Mouse (Mus musculus): ENCODE results near the gene Vezt. TPM values are rescaled to one million over a fixed set of nuclear protein-coding genes. Genes with fewer than 3 reads are reported as not detected.

Vezt gene
- polyA plus RNA-seq, 1 experiment from 2014 or later = 29.3 TPM

GRCm38 (mm10) chr10:93889976-93890375, 145.6 kb downstream of the Vezt start:
- ATAC-seq (ENCODE audit: insufficient read depth) = no peak
- no peak for TF ChIP-seq CTCF (IDR thresholded peaks at IDR 0.05; ENCODE audit: low read depth)
- Histone ChIP-seq H3K4me1 (ENCODE audit: insufficient read depth) (0 out of 2 replicates have a peak, but pooled peaks cover 3% of the 10 kb centered on the region), H3K36me3 (ENCODE audit: insufficient read depth) (peaks cover 21% of the 10 kb centered on the region), H3K4me3 (ENCODE audit: low read depth, low read length) (peak overlapping the region; percentile 98), H3K27me3 (ENCODE audit: insufficient read depth, low read length) (no peaks in the 10 kb centered on the region), H3K9ac (peak overlapping the region; percentile 92), H3K4me2 (peak overlapping the region; percentile 91), H3K9me3 (ENCODE audit: low read depth, low read length) (no peaks in the 10 kb centered on the region), H3K27ac (ENCODE audit: low read depth) (peak overlapping the region; percentile 88; the same call in 1 of the 2 replicates)
- WGBS = under 1% methylated on average over 22 of the region's 22 CpGs
- DNase-seq = no peak

- Histone ChIP-seq H3K4me2 (peak overlapping the region; percentile 91), H3K4me1 (ENCODE audit: insufficient read depth) (0 out of 2 replicates have a peak, but pooled peaks cover 3% of the 10 kb centered on the region), H3K9ac (peak overlapping the region; percentile 92), H3K9me3 (ENCODE audit: low read depth, low read length) (no peaks in the 10 kb centered on the region), H3K27ac (ENCODE audit: low read depth) (peak overlapping the region; percentile 88), H3K36me3 (ENCODE audit: insufficient read depth) (peaks cover 25% of the 10 kb centered on the region), H3K4me3 (ENCODE audit: low read depth, low read length) (peak overlapping the region; percentile 98), H3K27me3 (ENCODE audit: insufficient read depth, low read length) (no peaks in the 10 kb centered on the region)
- WGBS = 0% methylated on average over 23 of the region's 30 CpGs
- ATAC-seq (ENCODE audit: insufficient read depth) = peak; percentile 99
- peak; percentile 96 for DNase-seq
- no peak for TF ChIP-seq CTCF (IDR thresholded peaks at IDR 0.05; ENCODE audit: low read depth)
Observed at GRCm38 (mm10) chr10:93889579-93889950, 146.1 kb downstream of the Vezt start.

MicroRNAs encoded within 50 kb of the gene (microRNA counts, 519-probe panel; counts per million panel counts)
- microRNA mmu-miR-331-3p (2,871 counts per million, percentile 54 among the panel's probes with 10 or more counts), microRNA mmu-miR-331-5p (906 counts per million, percentile 4 among the panel's probes with 10 or more counts)

Small RNA genes within 50 kb of the gene (microRNA-seq; reads per million reads assigned to microRNA genes)
- 138 reads per million, percentile 54 among the genes with 10 or more reads in this experiment for gene Mir331 (ENCODE audit: borderline number of aligned reads)

Other genes starting within 250 kb of the Vezt start
- gene Usp44, start 204.3 kb downstream of the Vezt start, polyA plus RNA-seq (2014; fragmentation: Nextera tagmentation; extraction: Ambion mirVana) = 0.70 and 0.74 TPM in 2 replicates
- 213 and 219 TPM in 2 replicates for gene Metap2, start 138.7 kb downstream of the Vezt start, polyA plus RNA-seq (2014; fragmentation: Nextera tagmentation; extraction: Ambion mirVana)
- 3.3 and 3.6 TPM in 2 replicates for gene Fgd6, start 184 bp upstream of the Vezt start, polyA plus RNA-seq (2014; fragmentation: Nextera tagmentation; extraction: Ambion mirVana)
- gene Nr2c1, start 112.2 kb upstream of the Vezt start, polyA plus RNA-seq (2014; fragmentation: Nextera tagmentation; extraction: Ambion mirVana) = 9.5 and 10.2 TPM in 2 replicates
- gene Ndufa12, start 162.9 kb upstream of the Vezt start, polyA plus RNA-seq (2014; fragmentation: Nextera tagmentation; extraction: Ambion mirVana) = 420 and 423 TPM in 2 replicates